Mouse (Mus musculus) gastrocnemius, postnatal 25 days (tissue): ENCODE results near the gene Guf1. TPM values are rescaled to one million over a fixed set of nuclear protein-coding genes. Genes with fewer than 3 reads are reported as not detected.
A peak's percentile ranks its signal among the peaks of the same experiment; 100 is the strongest.

Experiments
- DNase-seq: peaks from one replicate; pipeline ENCODE4 v3.0.0; 2022
- long read RNA-seq, 2 experiments: library from polyadenylated mRNA; stranded (forward); transcript quantifications; one replicate each; pipeline ENCODE4 v2.0.0; 2021
- total RNA-seq, 2 experiments: library from RNA; stranded (reverse); gene quantifications; 1 replicate in 1 of 2; 2 replicates in 1 of 2; pipeline ENCODE4 v1.2.3; 2021

Guf1 gene
- total RNA-seq = 10 to 100 TPM; 19.5 to 20.0 TPM
- long read RNA-seq, experiment 1, full-length matches to known transcripts = 22 of 37 reads
- long read RNA-seq, experiment 1, partial matches to known transcripts = 8 of 37 reads
- long read RNA-seq, experiment 1, other reads (novel, unspliced or antisense) = 7 of 37 reads
- long read RNA-seq, experiment 2, full-length matches to known transcripts = 23 of 36 reads
- long read RNA-seq, experiment 2, partial matches to known transcripts = 3 of 36 reads
- long read RNA-seq, experiment 2, other reads (novel, unspliced or antisense) = 10 of 36 reads

- peak; percentile 92 for DNase-seq
Measured at GRCm38 (mm10) chr5:69556628-69557403, at the start of gene Guf1. Gene Guf1 (plus strand): TSS chr5:69556923.

DNA sequence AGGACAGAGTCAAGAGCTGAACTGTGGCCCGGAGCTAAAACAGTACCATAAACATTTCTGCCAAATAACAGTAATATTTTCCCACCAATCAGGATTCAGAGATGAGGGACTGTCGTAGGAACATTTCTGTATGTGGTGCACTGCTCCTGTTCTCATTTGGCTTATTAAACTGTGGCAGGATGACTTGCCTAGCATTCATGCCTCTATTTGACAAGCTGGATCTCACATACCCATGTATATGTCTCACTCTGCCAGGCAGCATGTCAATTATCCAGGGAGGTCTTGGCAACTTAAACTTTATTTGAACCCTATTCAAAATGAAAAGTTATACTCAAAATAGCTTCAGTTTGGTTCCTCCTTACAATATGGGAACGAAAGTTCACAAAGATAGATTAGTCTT, 49.7 kb upstream of the Guf1 start:
- no peak for DNase-seq

- DNase-seq = no peak
Measured at GRCm38 (mm10) chr5:69511631-69512030, 45.1 kb upstream of the Guf1 start.

- DNase-seq = no peak
Measured at GRCm38 (mm10) chr5:69512203-69512602, 44.5 kb upstream of the Guf1 start.

- no peak for DNase-seq
Measured at GRCm38 (mm10) chr5:69520661-69521278, 36.0 kb upstream of the Guf1 start.

DNA sequence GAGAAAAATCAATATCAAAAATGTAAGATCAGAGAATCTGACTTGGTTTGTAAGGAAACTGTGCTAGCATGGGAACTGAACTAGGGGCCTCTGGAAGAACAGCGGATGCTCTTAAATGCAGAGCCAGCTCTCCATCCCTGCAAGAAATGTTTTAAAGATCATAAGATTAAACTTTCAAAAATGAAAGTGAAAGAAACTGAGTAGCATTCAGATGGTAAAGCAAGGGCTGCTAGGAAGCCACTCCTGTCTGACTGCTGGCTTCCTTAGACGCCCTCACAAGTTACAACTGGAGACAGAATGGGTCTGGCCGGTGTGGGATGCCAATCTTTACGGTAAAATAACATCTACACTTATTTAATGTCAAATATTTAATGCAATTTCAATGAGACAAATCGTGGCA, 34.7 kb upstream of the Guf1 start:
- DNase-seq = no peak

- no peak for DNase-seq
Measured at GRCm38 (mm10) chr5:69523944-69524343, 32.8 kb upstream of the Guf1 start.

GRCm38 (mm10) chr5:69541680-69542079, 15.0 kb upstream of the Guf1 start:
- DNase-seq = no peak

DNA sequence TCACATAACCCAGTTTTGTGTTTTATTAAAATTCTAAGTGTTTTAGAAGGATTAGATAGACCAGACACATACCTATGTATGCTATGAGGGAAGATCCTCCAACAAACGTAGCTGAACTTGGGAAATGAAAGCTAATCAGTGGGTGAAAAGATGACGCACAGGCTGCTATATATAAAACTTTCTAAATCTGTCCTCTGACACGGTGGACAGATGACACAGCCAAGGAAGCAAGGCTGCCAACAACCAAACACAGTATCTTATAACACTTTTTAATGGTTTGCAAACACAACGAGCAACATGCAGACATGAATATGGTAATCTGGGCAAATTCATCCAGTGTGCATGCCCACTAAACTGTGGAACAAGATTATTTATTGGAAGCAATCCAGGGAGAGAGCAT, 14.2 kb upstream of the Guf1 start, which contains the start of gene Yipf7:
Gene Yipf7 (minus strand): TSS at position 160 of the 400 bp plus-strand sequence.
- peak; percentile 44 for DNase-seq

DNA sequence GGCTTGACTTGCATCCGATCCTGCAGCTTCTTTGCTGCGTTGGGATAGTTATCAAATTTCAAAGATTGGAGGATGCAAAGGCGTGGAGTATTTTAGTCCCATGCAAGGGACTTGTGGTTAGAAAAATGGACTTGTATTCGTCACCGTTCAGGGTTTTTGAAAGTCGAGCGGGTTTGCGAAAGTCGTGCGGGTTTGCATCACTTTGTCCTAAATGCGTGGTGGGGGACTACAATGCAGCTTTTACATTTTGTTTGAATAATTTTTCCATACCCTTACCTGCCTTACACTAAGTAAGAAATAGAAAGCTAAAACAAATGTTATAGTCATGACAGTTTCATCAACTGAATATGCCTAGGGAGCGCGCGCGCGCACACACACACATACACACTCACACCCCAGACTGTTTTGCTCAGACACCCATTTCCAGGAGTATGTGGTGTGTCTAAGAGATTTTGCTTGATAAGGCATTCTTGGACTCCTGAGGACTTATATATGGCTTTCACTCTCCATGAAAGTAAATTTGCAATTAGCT, 747 bp downstream of the Guf1 start:
- no peak for DNase-seq

DNA sequence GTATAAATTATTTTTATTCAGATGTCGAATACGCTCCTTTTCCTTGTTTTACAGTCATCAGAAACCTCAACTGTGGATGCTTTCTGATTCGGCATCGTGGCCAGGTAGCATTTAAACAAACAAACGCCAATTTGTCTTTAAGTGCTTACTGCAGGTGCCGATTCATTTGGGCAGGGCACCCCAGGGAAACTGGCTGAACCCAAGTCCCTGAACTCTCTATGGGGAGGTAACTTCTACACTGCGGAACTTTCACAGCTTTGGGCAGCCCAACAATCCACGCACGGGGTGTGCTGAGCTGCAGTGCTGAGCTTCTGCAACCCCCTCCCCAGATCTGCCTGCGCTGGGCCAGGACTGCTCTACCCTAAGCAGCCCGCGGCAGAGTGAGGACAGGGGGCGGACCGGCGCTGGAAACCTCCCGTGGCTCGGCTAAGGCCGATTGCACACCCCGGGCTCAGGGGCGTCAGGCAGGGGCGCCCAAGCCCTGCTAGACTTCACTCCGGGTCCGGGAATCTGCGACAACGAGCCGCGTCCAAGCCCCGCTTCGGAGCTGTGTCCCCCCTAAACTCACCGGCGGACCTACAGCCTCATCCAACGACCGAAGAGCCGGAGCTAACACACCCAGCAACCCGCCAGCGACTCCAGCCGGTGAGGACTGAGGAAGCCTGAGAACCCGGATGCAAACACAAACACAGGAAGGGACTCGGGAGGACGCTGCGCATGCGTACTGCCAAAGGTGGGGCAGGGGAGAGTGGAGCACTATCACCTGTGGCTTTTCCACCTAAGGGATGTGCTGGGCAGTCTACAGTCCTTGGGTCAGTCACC, 35.1 kb downstream of the Guf1 start, which contains the start of gene Gnpda2:
Gene Gnpda2 (minus strand): TSS at position 701 of the 822 bp plus-strand sequence.
- peak; percentile 75 for DNase-seq

- DNase-seq = no peak
Measured at GRCm38 (mm10) chr5:69601027-69601426, 44.3 kb downstream of the Guf1 start.

DNA sequence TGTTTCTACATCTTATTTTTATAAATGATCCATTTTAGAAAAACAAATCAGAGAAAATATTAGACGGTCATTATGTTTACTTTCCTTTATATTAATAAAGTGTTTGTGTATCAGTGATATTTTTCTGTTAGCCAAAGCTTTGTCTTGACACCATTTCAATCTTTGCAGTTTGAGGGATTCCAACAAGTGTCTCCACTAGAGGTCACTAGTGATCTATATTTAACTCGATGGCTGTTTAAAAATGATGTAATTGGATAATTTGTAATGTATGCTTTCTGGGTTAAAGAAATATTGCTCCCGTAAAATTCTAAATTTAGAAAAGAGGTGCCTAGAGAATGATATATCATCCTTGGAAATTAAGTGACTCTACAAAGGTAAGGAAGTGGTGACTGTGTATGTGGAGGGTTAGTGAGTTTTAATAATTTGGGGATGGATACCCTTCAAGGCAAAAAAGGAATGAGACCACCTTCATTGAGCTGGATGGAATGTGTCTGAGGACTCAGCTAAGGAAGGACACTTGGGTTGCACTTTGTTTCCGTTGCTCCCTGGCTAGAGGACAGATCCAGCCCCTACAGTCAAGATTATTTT, 56.6 kb downstream of the Guf1 start:
- no peak for DNase-seq

GRCm38 (mm10) chr5:69620899-69621298, 64.2 kb downstream of the Guf1 start:
- DNase-seq = no peak

Other genes starting within 250 kb of the Guf1 start
- gene Kctd8, start 215.2 kb upstream of the Guf1 start, total RNA-seq = under 1 TPM; 0.13 to 0.16 TPM
- 100 to 1,000 TPM; 108 to 119 TPM for gene Yipf7, start 14.3 kb upstream of the Guf1 start, total RNA-seq
- gene Gnpda2, start 35.4 kb downstream of the Guf1 start, total RNA-seq = 1 to 10 TPM; 4.7 to 4.8 TPM